Mouse (Mus musculus): ENCODE measurements at regions not wholly inside any gene's neighbourhood (a gene's known extent, or its start where the extent isn't known, plus 50 kb on each side); places are given as distances from the start of the nearest gene placed in this dataset.

- DNase-seq (ENCODE audit: low spot score) (no peak), ATAC-seq (ENCODE audit: insufficient number of reproducible peaks, low FRiP score, low TSS enrichment, low read depth) (no peak)
- no peaks in the 10 kb centered on the region for H3K4me1 ChIP-seq (ENCODE audit: control insufficient read depth, insufficient read depth, low read length)
- no peak overlapping the region for H3K9ac ChIP-seq (ENCODE audit: low read length)
- H3K4me2 ChIP-seq (ENCODE audit: low read depth, severe bottlenecking), result no peak overlapping the region
- H3K9me3 ChIP-seq (ENCODE audit: control insufficient read depth, low read length), result no peaks in the 10 kb centered on the region
- no peaks in the 10 kb centered on the region for H3K27me3 ChIP-seq (ENCODE audit: control insufficient read depth, insufficient read depth, low read length)
- 92% methylated on average over 3 of the region's 3 CpGs for WGBS
- H3K27ac ChIP-seq (replicated peaks; ENCODE audit: low read depth, low read length), result no peak overlapping the region
- H3K4me3 ChIP-seq (ENCODE audit: low read depth, low read length), result no peak overlapping the region
- no peaks in the 10 kb centered on the region for H3K36me3 ChIP-seq (ENCODE audit: control insufficient read depth, insufficient read depth, low read length)
Measured at GRCm38 (mm10) chr11:26826194-26826593, 232.4 kb upstream of the Vrk2 start.

- Histone ChIP-seq H3K4me1 (ENCODE audit: control insufficient read depth, insufficient read depth, low read length) (no peaks in the 10 kb centered on the region), H3K4me3 (ENCODE audit: low read depth, low read length) (no peak overlapping the region), H3K4me2 (ENCODE audit: low read depth, severe bottlenecking) (no peak overlapping the region), H3K36me3 (ENCODE audit: control insufficient read depth, insufficient read depth, low read length) (no peaks in the 10 kb centered on the region), H3K27ac (replicated peaks; ENCODE audit: low read depth, low read length) (no peak overlapping the region), H3K27me3 (ENCODE audit: control insufficient read depth, insufficient read depth, low read length) (no peaks in the 10 kb centered on the region), H3K9me3 (ENCODE audit: control insufficient read depth, low read length) (no peaks in the 10 kb centered on the region), H3K9ac (ENCODE audit: low read length) (no peak overlapping the region)
- ATAC-seq (ENCODE audit: insufficient number of reproducible peaks, low FRiP score, low TSS enrichment, low read depth) (no peak), DNase-seq (ENCODE audit: low spot score) (no peak)
- WGBS, result 88% methylated on average over 8 of the region's 8 CpGs
Measured at GRCm38 (mm10) chr11:26824080-26824727, 230.4 kb upstream of the Vrk2 start.

- Histone ChIP-seq H3K27ac (replicated peaks; ENCODE audit: low read depth, low read length) (no peak overlapping the region), H3K27me3 (ENCODE audit: control insufficient read depth, insufficient read depth, low read length) (no peaks in the 10 kb centered on the region), H3K4me2 (ENCODE audit: low read depth, severe bottlenecking) (no peak overlapping the region), H3K9me3 (ENCODE audit: control insufficient read depth, low read length) (no peaks in the 10 kb centered on the region), H3K9ac (ENCODE audit: low read length) (no peak overlapping the region), H3K4me1 (ENCODE audit: control insufficient read depth, insufficient read depth, low read length) (no peaks in the 10 kb centered on the region), H3K4me3 (ENCODE audit: low read depth, low read length) (no peak overlapping the region), H3K36me3 (ENCODE audit: control insufficient read depth, insufficient read depth, low read length) (no peaks in the 10 kb centered on the region)
- WGBS, result 74% methylated on average over 1 of the region's 1 CpGs
- ATAC-seq (ENCODE audit: insufficient number of reproducible peaks, low FRiP score, low TSS enrichment, low read depth) (no peak), DNase-seq (ENCODE audit: low spot score) (no peak)
Measured at GRCm38 (mm10) chr11:26821091-26821490, 227.3 kb upstream of the Vrk2 start.

GRCm38 (mm10) chr11:26817316-26817715 is 223.5 kb upstream of the Vrk2 start:
- no peak for DNase-seq (ENCODE audit: low spot score)
- Histone ChIP-seq H3K9ac (ENCODE audit: low read length) (no peak overlapping the region), H3K27ac (replicated peaks; ENCODE audit: low read depth, low read length) (no peak overlapping the region), H3K36me3 (ENCODE audit: control insufficient read depth, insufficient read depth, low read length) (no peaks in the 10 kb centered on the region), H3K9me3 (ENCODE audit: control insufficient read depth, low read length) (no peaks in the 10 kb centered on the region), H3K4me3 (ENCODE audit: low read depth, low read length) (no peak overlapping the region), H3K4me1 (ENCODE audit: control insufficient read depth, insufficient read depth, low read length) (no peaks in the 10 kb centered on the region), H3K4me2 (ENCODE audit: low read depth, severe bottlenecking) (no peak overlapping the region), H3K27me3 (ENCODE audit: control insufficient read depth, insufficient read depth, low read length) (no peaks in the 10 kb centered on the region)
- ATAC-seq (ENCODE audit: insufficient number of reproducible peaks, low FRiP score, low TSS enrichment, low read depth), result no peak

GRCm38 (mm10) chr11:26815104-26815503 is 221.3 kb upstream of the Vrk2 start:
- Histone ChIP-seq H3K27me3 (ENCODE audit: control insufficient read depth, insufficient read depth, low read length) (no peaks in the 10 kb centered on the region), H3K4me1 (ENCODE audit: control insufficient read depth, insufficient read depth, low read length) (no peaks in the 10 kb centered on the region), H3K9me3 (ENCODE audit: control insufficient read depth, low read length) (no peaks in the 10 kb centered on the region), H3K4me2 (ENCODE audit: low read depth, severe bottlenecking) (no peak overlapping the region), H3K9ac (ENCODE audit: low read length) (no peak overlapping the region), H3K4me3 (ENCODE audit: low read depth, low read length) (no peak overlapping the region), H3K36me3 (ENCODE audit: control insufficient read depth, insufficient read depth, low read length) (no peaks in the 10 kb centered on the region), H3K27ac (replicated peaks; ENCODE audit: low read depth, low read length) (no peak overlapping the region)
- WGBS, result 76% methylated on average over 8 of the region's 8 CpGs
- DNase-seq (ENCODE audit: low spot score), result no peak
- no peak for ATAC-seq (ENCODE audit: insufficient number of reproducible peaks, low FRiP score, low TSS enrichment, low read depth)

GRCm38 (mm10) chr11:26814601-26815000 is 220.8 kb upstream of the Vrk2 start:
- DNase-seq (ENCODE audit: low spot score) (no peak), ATAC-seq (ENCODE audit: insufficient number of reproducible peaks, low FRiP score, low TSS enrichment, low read depth) (no peak)
- Histone ChIP-seq H3K4me3 (ENCODE audit: low read depth, low read length) (no peak overlapping the region), H3K4me1 (ENCODE audit: control insufficient read depth, insufficient read depth, low read length) (no peaks in the 10 kb centered on the region), H3K27ac (replicated peaks; ENCODE audit: low read depth, low read length) (no peak overlapping the region), H3K36me3 (ENCODE audit: control insufficient read depth, insufficient read depth, low read length) (no peaks in the 10 kb centered on the region), H3K9ac (ENCODE audit: low read length) (no peak overlapping the region), H3K27me3 (ENCODE audit: control insufficient read depth, insufficient read depth, low read length) (no peaks in the 10 kb centered on the region), H3K9me3 (ENCODE audit: control insufficient read depth, low read length) (no peaks in the 10 kb centered on the region), H3K4me2 (ENCODE audit: low read depth, severe bottlenecking) (no peak overlapping the region)
- whole genome bisulfite sequencing, result 92% methylated on average over 3 of the region's 3 CpGs

GRCm38 (mm10) chr11:26802249-26802941 is 208.6 kb upstream of the Vrk2 start:
- H3K4me2 ChIP-seq (ENCODE audit: low read depth, severe bottlenecking), result no peak overlapping the region
- WGBS, result 74% methylated on average over 2 of the region's 2 CpGs
- no peak overlapping the region for H3K9ac ChIP-seq (ENCODE audit: low read length)
- no peak overlapping the region for H3K27ac ChIP-seq (replicated peaks; ENCODE audit: low read depth, low read length)
- no peaks in the 10 kb centered on the region for H3K36me3 ChIP-seq (ENCODE audit: control insufficient read depth, insufficient read depth, low read length)
- no peak overlapping the region for H3K4me3 ChIP-seq (ENCODE audit: low read depth, low read length)
- ATAC-seq (ENCODE audit: insufficient number of reproducible peaks, low FRiP score, low TSS enrichment, low read depth), result no peak
- no peaks in the 10 kb centered on the region for H3K4me1 ChIP-seq (ENCODE audit: control insufficient read depth, insufficient read depth, low read length)
- no peaks in the 10 kb centered on the region for H3K27me3 ChIP-seq (ENCODE audit: control insufficient read depth, insufficient read depth, low read length)
- no peak for DNase-seq (ENCODE audit: low spot score)
- no peaks in the 10 kb centered on the region for H3K9me3 ChIP-seq (ENCODE audit: control insufficient read depth, low read length)

- no peak for ATAC-seq (ENCODE audit: insufficient number of reproducible peaks, low FRiP score, low TSS enrichment, low read depth)
Measured at GRCm38 (mm10) chr11:26800296-26800695, 206.5 kb upstream of the Vrk2 start.

GRCm38 (mm10) chr11:26794629-26794966 is 200.8 kb upstream of the Vrk2 start:
- ATAC-seq (ENCODE audit: insufficient number of reproducible peaks, low FRiP score, low TSS enrichment, low read depth) (no peak), DNase-seq (ENCODE audit: low spot score) (no peak)
- no peak overlapping the region for H3K4me3 ChIP-seq (ENCODE audit: low read depth, low read length)
- no peaks in the 10 kb centered on the region for H3K9me3 ChIP-seq (ENCODE audit: control insufficient read depth, low read length)
- no peak overlapping the region for H3K9ac ChIP-seq (ENCODE audit: low read length)
- no peaks in the 10 kb centered on the region for H3K36me3 ChIP-seq (ENCODE audit: control insufficient read depth, insufficient read depth, low read length)
- H3K4me1 ChIP-seq (ENCODE audit: control insufficient read depth, insufficient read depth, low read length), result no peaks in the 10 kb centered on the region
- 83% methylated on average over 3 of the region's 3 CpGs for WGBS
- H3K4me2 ChIP-seq (ENCODE audit: low read depth, severe bottlenecking), result no peak overlapping the region
- H3K27ac ChIP-seq (replicated peaks; ENCODE audit: low read depth, low read length), result no peak overlapping the region
- no peaks in the 10 kb centered on the region for H3K27me3 ChIP-seq (ENCODE audit: control insufficient read depth, insufficient read depth, low read length)

More at GRCm38 (mm10) chr11:26800296-26800695, 206.5 kb upstream of the Vrk2 start:
- Histone ChIP-seq H3K36me3 (ENCODE audit: control insufficient read depth, insufficient read depth, low read length) (no peaks in the 10 kb centered on the region), H3K4me2 (ENCODE audit: low read depth, severe bottlenecking) (no peak overlapping the region), H3K9me3 (ENCODE audit: control insufficient read depth, low read length) (no peaks in the 10 kb centered on the region), H3K4me1 (ENCODE audit: control insufficient read depth, insufficient read depth, low read length) (no peaks in the 10 kb centered on the region), H3K4me3 (ENCODE audit: low read depth, low read length) (no peak overlapping the region), H3K27me3 (ENCODE audit: control insufficient read depth, insufficient read depth, low read length) (no peaks in the 10 kb centered on the region), H3K9ac (ENCODE audit: low read length) (no peak overlapping the region), H3K27ac (replicated peaks; ENCODE audit: low read depth, low read length) (no peak overlapping the region)
- 79% methylated on average over 2 of the region's 2 CpGs for WGBS
- no peak for DNase-seq (ENCODE audit: low spot score)
